Mouse (Mus musculus): ENCODE results near the gene Bhmt. TPM values are rescaled to one million over a fixed set of nuclear protein-coding genes. Genes with fewer than 3 reads are reported as not detected.
"Not testable (repeated sequence)": the region's sequence is repeated elsewhere in the genome, so short reads cannot be mapped to it uniquely, and the experiment has no call there.

Bhmt gene
- polyA plus RNA-seq, 1 experiment from 2014 or later: not detected

DNA sequence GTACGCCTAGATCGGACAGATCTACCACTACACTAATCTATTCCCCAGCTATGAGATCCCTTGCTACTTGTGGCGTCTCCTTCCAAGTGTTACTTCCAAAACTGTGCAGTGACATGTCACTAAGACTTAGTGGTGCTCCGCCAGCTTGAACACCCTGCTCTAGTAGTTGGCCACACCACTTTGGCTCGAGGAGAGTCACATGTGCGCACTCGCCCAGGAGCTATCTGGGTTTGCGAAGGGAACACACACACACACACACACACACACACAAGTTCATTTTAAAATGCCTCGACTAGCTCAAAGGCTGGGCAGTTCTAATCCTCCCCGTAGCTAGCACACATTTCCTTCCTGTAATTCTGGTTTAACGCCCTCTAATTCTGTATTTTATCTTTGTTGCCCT lies 36.2 kb downstream of the Bhmt start:
- Histone ChIP-seq H3K27me3 (ENCODE audit: control insufficient read depth, insufficient read depth, low read length) (no peaks in the 10 kb centered on the region), H3K4me3 (ENCODE audit: low read depth, low read length) (no peak overlapping the region), H3K4me1 (replicated peaks; ENCODE audit: control insufficient read depth, insufficient read depth, low read length) (no peaks in the 10 kb centered on the region), H3K4me2 (ENCODE audit: low read depth, low read length, severe bottlenecking) (no peak overlapping the region), H3K9me3 (ENCODE audit: control insufficient read depth, low read length) (no peaks in the 10 kb centered on the region), H3K27ac (ENCODE audit: low read depth, low read length) (no peak overlapping the region), H3K36me3 (ENCODE audit: control insufficient read depth, insufficient read depth, low read length) (no peaks in the 10 kb centered on the region), H3K9ac (ENCODE audit: low read length) (no peak overlapping the region)
- ATAC-seq (replicated peaks; ENCODE audit: low FRiP score) (no peak), DNase-seq (ENCODE audit: low spot score) (no peak)
- 87% methylated on average over 11 of the region's 11 CpGs for WGBS

GRCm38 (mm10) chr13:93593040-93593699 lies 44.6 kb downstream of the Bhmt start:
- Histone ChIP-seq H3K27me3 (ENCODE audit: control insufficient read depth, insufficient read depth, low read length) (no peaks in the 10 kb centered on the region), H3K36me3 (ENCODE audit: control insufficient read depth, insufficient read depth, low read length) (no peaks in the 10 kb centered on the region), H3K9ac (ENCODE audit: low read length) (no peak overlapping the region), H3K4me2 (ENCODE audit: low read depth, low read length, severe bottlenecking) (no peak overlapping the region), H3K4me3 (ENCODE audit: low read depth, low read length) (no peak overlapping the region), H3K9me3 (ENCODE audit: control insufficient read depth, low read length) (no peaks in the 10 kb centered on the region), H3K4me1 (replicated peaks; ENCODE audit: control insufficient read depth, insufficient read depth, low read length) (no peaks in the 10 kb centered on the region), H3K27ac (ENCODE audit: low read depth, low read length) (no peak overlapping the region)
- 88% methylated on average over 2 of the region's 2 CpGs for WGBS
- ATAC-seq (replicated peaks; ENCODE audit: low FRiP score) (no peak), DNase-seq (ENCODE audit: low spot score) (no peak)

GRCm38 (mm10) chr13:93582526-93582925 lies 55.2 kb downstream of the Bhmt start:
- not testable (repeated sequence) for DNase-seq (ENCODE audit: low spot score); H3K4me2 ChIP-seq (ENCODE audit: low read depth, low read length, severe bottlenecking); H3K4me1 ChIP-seq (replicated peaks; ENCODE audit: control insufficient read depth, insufficient read depth, low read length); H3K27me3 ChIP-seq (ENCODE audit: control insufficient read depth, insufficient read depth, low read length); H3K9me3 ChIP-seq (ENCODE audit: control insufficient read depth, low read length); H3K27ac ChIP-seq (ENCODE audit: low read depth, low read length); ATAC-seq (replicated peaks; ENCODE audit: low FRiP score); H3K9ac ChIP-seq (ENCODE audit: low read length); H3K36me3 ChIP-seq (ENCODE audit: control insufficient read depth, insufficient read depth, low read length); H3K4me3 ChIP-seq (ENCODE audit: low read depth, low read length)
- 94% methylated on average over 9 of the region's 9 CpGs for WGBS

GRCm38 (mm10) chr13:93580431-93580830 lies 57.3 kb downstream of the Bhmt start:
- Histone ChIP-seq H3K27me3 (ENCODE audit: control insufficient read depth, insufficient read depth, low read length) (no peaks in the 10 kb centered on the region), H3K4me1 (replicated peaks; ENCODE audit: control insufficient read depth, insufficient read depth, low read length) (no peaks in the 10 kb centered on the region), H3K9me3 (ENCODE audit: control insufficient read depth, low read length) (no peaks in the 10 kb centered on the region; the same call in 1 of the 2 replicates), H3K9ac (ENCODE audit: low read length) (no peak overlapping the region), H3K27ac (ENCODE audit: low read depth, low read length) (no peak overlapping the region), H3K36me3 (ENCODE audit: control insufficient read depth, insufficient read depth, low read length) (no peaks in the 10 kb centered on the region), H3K4me2 (ENCODE audit: low read depth, low read length, severe bottlenecking) (no peak overlapping the region), H3K4me3 (ENCODE audit: low read depth, low read length) (no peak overlapping the region)
- ATAC-seq (replicated peaks; ENCODE audit: low FRiP score) (no peak), DNase-seq (ENCODE audit: low spot score) (no peak)
- WGBS: 83% methylated on average over 5 of the region's 5 CpGs

GRCm38 (mm10) chr13:93569676-93570075 lies 68.1 kb downstream of the Bhmt start:
- Histone ChIP-seq H3K27ac (ENCODE audit: low read depth, low read length) (no peak overlapping the region), H3K4me1 (replicated peaks; ENCODE audit: control insufficient read depth, insufficient read depth, low read length) (no peaks in the 10 kb centered on the region), H3K4me2 (ENCODE audit: low read depth, low read length, severe bottlenecking) (no peak overlapping the region), H3K36me3 (ENCODE audit: control insufficient read depth, insufficient read depth, low read length) (no peaks in the 10 kb centered on the region), H3K9me3 (ENCODE audit: control insufficient read depth, low read length) (no peaks in the 10 kb centered on the region), H3K27me3 (ENCODE audit: control insufficient read depth, insufficient read depth, low read length) (no peaks in the 10 kb centered on the region), H3K4me3 (ENCODE audit: low read depth, low read length) (no peak overlapping the region), H3K9ac (ENCODE audit: low read length) (no peak overlapping the region)
- WGBS: 75% methylated on average over 4 of the region's 4 CpGs
- ATAC-seq (replicated peaks; ENCODE audit: low FRiP score): no peak
- no peak for DNase-seq (ENCODE audit: low spot score)

Other genes with a start within 250 kb of the Bhmt start
- 3.8 and 3.9 TPM in 2 replicates for gene Jmy, start 138.2 kb downstream of the Bhmt start, polyA plus RNA-seq (2014; fragmentation: Nextera tagmentation; extraction: Ambion mirVana)
- gene Bhmt2, start 36.3 kb upstream of the Bhmt start, polyA plus RNA-seq (2014; fragmentation: Nextera tagmentation; extraction: Ambion mirVana): not detected in 2 replicates
- 0.08 TPM in 1 of 2 replicates, not detected in the other for gene Dmgdh, start 36.5 kb upstream of the Bhmt start, polyA plus RNA-seq (2014; fragmentation: Nextera tagmentation; extraction: Ambion mirVana)
- 6.8 and 8.3 TPM in 2 replicates for gene Arsb, start 133.7 kb upstream of the Bhmt start, polyA plus RNA-seq (2014; fragmentation: Nextera tagmentation; extraction: Ambion mirVana)

Measured in forebrain, embryonic 11.5 days (tissue).